21 mouse cellular contexts compared by ENCODE assay signal in the genomic region with DNA sequence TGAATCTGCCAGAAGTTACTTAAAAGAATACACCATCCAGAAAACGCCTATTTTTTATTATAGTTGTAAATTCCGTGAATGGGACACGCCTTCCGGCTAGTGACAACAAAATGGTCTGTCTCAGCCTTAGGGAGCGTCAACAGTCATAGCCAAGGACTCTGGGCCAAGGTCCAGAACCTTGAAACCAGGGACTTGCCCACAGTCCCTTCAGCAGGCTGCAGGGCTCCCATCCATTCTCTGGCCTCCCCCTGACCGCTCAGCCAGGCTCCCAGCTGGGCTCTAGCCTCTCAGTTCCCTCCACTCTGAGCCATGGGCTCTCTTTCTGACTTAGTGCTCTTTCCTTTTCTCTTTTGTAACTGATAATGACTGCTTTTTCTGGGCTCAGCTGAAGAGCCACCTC. TPM values are rescaled to one million over a fixed set of nuclear protein-coding genes. Genes with fewer than 3 reads are reported as not detected.
DNase-seq lines count a peak whose midpoint lies in the region; ATAC-seq and TF ChIP-seq lines count a peak whose summit lies in the region.
"Had no signal": no experiment of that assay in that cellular context is flagged by ENCODE, and none has a peak within 500 bp of the region (broad histone marks: within the 10 kb centered on the region; RNA-seq: fewer than 3 reads in every experiment).

No protein-coding gene starts in this region.

- no peak overlapping the region for H3K4me2 ChIP-seq in liver, embryonic 11.5 days
- H3K4me2 ChIP-seq: forebrain, embryonic 13.5 days; heart, embryonic 12.5 days; neural tube, embryonic 13.5 days had no signal

- DNase-seq in heart, embryonic 10.5 days (ENCODE audit: low spot score), result no peak
- no peak for DNase-seq in heart, adult 2 months
- peak; percentile 69 to 78 for DNase-seq in adrenal gland, postnatal 36 days
- no peak for DNase-seq in limb, embryonic 10.5 days (ENCODE audit: low spot score)
- no peak for DNase-seq in liver, embryonic 11.5 days (ENCODE audit: low spot score)
- DNase-seq in lung, postnatal 10 days, result no peak
- DNase-seq: embryo, embryonic 11 days; gastrocnemius, postnatal 36 days; heart, postnatal 36 days; lung, adult 18-20 months; lung, postnatal 36 days; thymus, postnatal 14 days had no signal

- 86% methylated on average over 6 of the region's 6 CpGs for WGBS in heart, embryonic 10.5 days
- WGBS in heart, adult 2 months, result 86% methylated on average over 6 of the region's 6 CpGs
- WGBS in limb, embryonic 10.5 days, result 87% methylated on average over 6 of the region's 6 CpGs
- WGBS in liver, embryonic 11.5 days, result 88% methylated on average over 6 of the region's 6 CpGs

- peaks cover 40% of the 10 kb centered on the region for H3K4me1 ChIP-seq in heart, embryonic 10.5 days
- H3K4me1 ChIP-seq in heart, adult 2 months (ENCODE audit: control insufficient read depth, insufficient read depth, low read length), result peaks cover 2% of the 10 kb centered on the region; the same call in 1 of the 2 replicates
- peaks cover 11% of the 10 kb centered on the region for H3K4me1 ChIP-seq in ES-Bruce4 (ENCODE audit: control insufficient read depth, insufficient read depth, low read length)
- peaks cover 54% of the 10 kb centered on the region for H3K4me1 ChIP-seq in limb, embryonic 10.5 days
- peaks cover 14% of the 10 kb centered on the region for H3K4me1 ChIP-seq in liver, embryonic 11.5 days (replicated peaks; ENCODE audit: control insufficient read depth, insufficient read depth, low read length)

- intact Hi-C loops in heart, adult 2 months (cut with DNase I), result loop anchor here (5.0 kb wide), 1 partner anchor 39 kb away; no protein-coding TSS in a partner anchor

- H3K27me3 ChIP-seq in heart, embryonic 10.5 days (ENCODE audit: insufficient read depth, poor library complexity, severe bottlenecking), result peaks cover 17% of the 10 kb centered on the region
- H3K27me3 ChIP-seq in heart, adult 2 months (ENCODE audit: control insufficient read depth, insufficient read depth, low read length), result no peaks in the 10 kb centered on the region
- H3K27me3 ChIP-seq in ES-Bruce4 (ENCODE audit: control insufficient read depth, insufficient read depth, low read length, poor library complexity, severe bottlenecking), result no peaks in the 10 kb centered on the region
- H3K27me3 ChIP-seq in limb, embryonic 10.5 days (ENCODE audit: low read depth, poor library complexity, severe bottlenecking), result no peaks in the 10 kb centered on the region
- peaks cover 25% of the 10 kb centered on the region for H3K27me3 ChIP-seq in liver, embryonic 11.5 days (replicated peaks; ENCODE audit: control insufficient read depth, insufficient read depth, low read length)
- H3K27me3 ChIP-seq: forebrain, embryonic 13.5 days; limb, embryonic 12.5 days had no signal

- H3K4me3 ChIP-seq in heart, embryonic 10.5 days, result no peak overlapping the region
- no peak overlapping the region for H3K4me3 ChIP-seq in heart, adult 2 months
- H3K4me3 ChIP-seq in ES-Bruce4 (ENCODE audit: low read depth, low read length), result no peak overlapping the region
- H3K4me3 ChIP-seq in limb, embryonic 10.5 days, result no peak overlapping the region
- H3K4me3 ChIP-seq in liver, embryonic 11.5 days (ENCODE audit: low read depth, low read length), result no peak overlapping the region
- H3K4me3 ChIP-seq: forebrain, embryonic 13.5 days; heart, embryonic 12.5 days; limb, embryonic 12.5 days; midbrain, embryonic 10.5 days; neural tube, embryonic 13.5 days had no signal

- no peak for TF ChIP-seq EP300 in heart, adult 2 months (IDR thresholded peaks at IDR 0.05; ENCODE audit: insufficient read depth, low read depth, low read length)
- no peak for TF ChIP-seq EP300 in ES-Bruce4 (IDR thresholded peaks at IDR 0.05; ENCODE audit: insufficient read depth, low read depth, low read length)

- no peaks in the 10 kb centered on the region for H3K79me2 ChIP-seq in heart, adult 2 months (replicated peaks; ENCODE audit: control insufficient read depth, insufficient read depth, low read length)

- no peak for ATAC-seq in liver, embryonic 11.5 days (replicated peaks; ENCODE audit: low FRiP score)
- ATAC-seq in activated CD4-positive, CD25-positive, alpha-beta regulatory T cell, adult 4 months, result no peak
- ATAC-seq: forebrain, embryonic 13.5 days; hindbrain, postnatal 0 days had no signal

- TF ChIP-seq POLR2A in heart, adult 2 months (IDR thresholded peaks at IDR 0.05; ENCODE audit: insufficient read depth, low read depth, low read length), result no peak
- no peak for TF ChIP-seq POLR2A in ES-Bruce4 (IDR thresholded peaks at IDR 0.05; ENCODE audit: insufficient read depth, low read length)

- H3K27ac ChIP-seq in heart, embryonic 10.5 days, result peak overlapping the region; percentile 16; the same call in 1 of the 2 replicates
- H3K27ac ChIP-seq in heart, adult 2 months, result no peak overlapping the region
- peak overlapping the region; percentile 28; the same call in 1 of the 2 replicates for H3K27ac ChIP-seq in ES-Bruce4 (ENCODE audit: insufficient read depth, low read length)
- H3K27ac ChIP-seq in limb, embryonic 10.5 days, result peak overlapping the region; percentile 27; the same call in 1 of the 2 replicates
- H3K27ac ChIP-seq in liver, embryonic 11.5 days (ENCODE audit: low read depth, low read length), result no peak overlapping the region
- H3K27ac ChIP-seq: forebrain, embryonic 13.5 days; hindbrain, postnatal 0 days; midbrain, embryonic 10.5 days; neural tube, embryonic 13.5 days had no signal

- TF ChIP-seq CTCF in heart, adult 2 months (IDR thresholded peaks at IDR 0.05), result no peak
- TF ChIP-seq CTCF in ES-Bruce4 (IDR thresholded peaks at IDR 0.05; ENCODE audit: low read depth, low read length), result no peak

- H3K36me3 ChIP-seq in heart, embryonic 10.5 days, result no peaks in the 10 kb centered on the region
- H3K36me3 ChIP-seq in heart, adult 2 months (ENCODE audit: control insufficient read depth, insufficient read depth, low read length), result no peaks in the 10 kb centered on the region
- no peaks in the 10 kb centered on the region for H3K36me3 ChIP-seq in ES-Bruce4 (ENCODE audit: control insufficient read depth, insufficient read depth, low read length, poor library complexity, severe bottlenecking)
- peaks cover 18% of the 10 kb centered on the region; the same call in 1 of the 2 replicates for H3K36me3 ChIP-seq in limb, embryonic 10.5 days
- no peaks in the 10 kb centered on the region for H3K36me3 ChIP-seq in liver, embryonic 11.5 days (ENCODE audit: control insufficient read depth, insufficient read depth, low read length)
- H3K36me3 ChIP-seq: G1E; heart, embryonic 12.5 days; midbrain, embryonic 10.5 days; neural tube, embryonic 13.5 days had no signal

- H3K9ac ChIP-seq in heart, adult 2 months (ENCODE audit: low read depth, low read length), result no peak overlapping the region
- no peak overlapping the region for H3K9ac ChIP-seq in ES-Bruce4 (ENCODE audit: low read depth, poor library complexity, severe bottlenecking)
- H3K9ac ChIP-seq in liver, embryonic 11.5 days (ENCODE audit: low read depth, low read length), result no peak overlapping the region
- H3K9ac ChIP-seq: forebrain, embryonic 13.5 days; heart, embryonic 12.5 days; limb, embryonic 12.5 days; neural tube, embryonic 13.5 days had no signal

- H3K9me3 ChIP-seq in heart, embryonic 10.5 days, result no peaks in the 10 kb centered on the region
- no peaks in the 10 kb centered on the region for H3K9me3 ChIP-seq in ES-Bruce4 (replicated peaks; ENCODE audit: control insufficient read depth, insufficient read depth, low read length, poor library complexity, severe bottlenecking)
- H3K9me3 ChIP-seq in limb, embryonic 10.5 days (replicated peaks), result no peaks in the 10 kb centered on the region
- H3K9me3 ChIP-seq in liver, embryonic 11.5 days (ENCODE audit: control insufficient read depth, low read length), result no peaks in the 10 kb centered on the region
- H3K9me3 ChIP-seq: forebrain, embryonic 13.5 days; heart, embryonic 12.5 days; midbrain, embryonic 10.5 days; neural tube, embryonic 13.5 days had no signal

RNA-seq across cellular contexts. Expression of a gene that starts 37.6 kb away (rescaled TPM):
- 12.7 and 17.0 TPM in 2 replicates for polyA plus RNA-seq in heart, embryonic 10.5 days (2016; fragmentation: Nextera tagmentation; extraction: Ambion mirVana)
- 10 to 100 TPM; 23.1 to 23.9 TPM for total RNA-seq in heart, adult 2 months (2021)
- 14.8 and 18.4 TPM in 2 replicates for polyA plus RNA-seq in heart, adult 2 months (2012; rRNA removed)
- polyA plus RNA-seq in ES-Bruce4 (2011; ENCODE audit: insufficient read depth, insufficient read length, low read depth, missing spikeins), result 45.7 and 46.2 TPM in 2 replicates
- total RNA-seq in adrenal gland, postnatal 36 days (2021), result 10 to 100 TPM; 46.9 to 60.6 TPM
- polyA plus RNA-seq in limb, embryonic 10.5 days (2016; fragmentation: Nextera tagmentation; extraction: Ambion mirVana), result 28.2 and 35.6 TPM in 2 replicates
- polyA plus RNA-seq in liver, embryonic 11.5 days (2014; fragmentation: Nextera tagmentation; extraction: Ambion mirVana), result 9.8 and 10.2 TPM in 2 replicates
- polyA plus RNA-seq in activated CD4-positive, CD25-positive, alpha-beta regulatory T cell, adult 4 months (2017; shearing (Covaris generic)), result under 1 TPM; 0.06 to 0.09 TPM
- polyA plus RNA-seq: G1E had no signal

Comparison
In these comparisons a context has a peak if more than half of its experiments do, and no peak if none do; other contexts are left out.
1. H3K27ac ChIP-seq: peak in heart, embryonic 10.5 days (single experiment), ES-Bruce4 (single experiment) and limb, embryonic 10.5 days (single experiment); none in heart, adult 2 months (single experiment) and liver, embryonic 11.5 days (single experiment).
2. DNase-seq: peak in adrenal gland, postnatal 36 days (2 of 2); none in heart, embryonic 10.5 days (single experiment), heart, adult 2 months (0 of 2), limb, embryonic 10.5 days (single experiment), liver, embryonic 11.5 days (single experiment) and lung, postnatal 10 days (single experiment).